In the genomic region with DNA sequence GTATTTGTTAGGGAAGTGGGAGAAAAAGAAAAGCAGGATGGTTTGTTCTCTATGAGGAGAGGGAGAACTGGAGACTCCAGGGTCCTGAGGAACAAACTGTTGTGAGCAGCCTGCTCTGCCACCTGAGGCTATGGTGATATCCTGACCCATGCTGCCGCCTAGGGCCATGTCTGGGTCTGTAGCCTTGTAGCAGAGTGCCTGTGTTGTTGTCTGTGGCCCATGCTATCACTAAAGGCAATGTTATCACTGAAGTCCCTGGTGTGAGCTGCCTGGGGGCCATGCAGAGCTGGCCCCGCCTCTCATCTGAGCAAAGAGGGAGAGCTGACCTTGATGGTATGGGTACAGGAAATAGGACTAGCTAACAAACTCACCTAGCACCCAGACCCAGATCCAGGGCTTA, we compare ENCODE assay signal across 17 mouse cellular contexts.
"Had no signal": no experiment of that assay in that cellular context is flagged by ENCODE, and none has a peak within 500 bp of the region (broad histone marks: within the 10 kb centered on the region; RNA-seq: fewer than 3 reads in every experiment).

No protein-coding gene starts in this region.

- H3K4me3 ChIP-seq: limb, embryonic 15.5 days; midbrain, embryonic 12.5 days; neural tube, embryonic 13.5 days had no signal

- H3K27ac ChIP-seq: kidney, postnatal 0 days; limb, embryonic 15.5 days; midbrain, embryonic 12.5 days; neural tube, embryonic 13.5 days had no signal

- H3K27me3 ChIP-seq: limb, embryonic 15.5 days; midbrain, embryonic 12.5 days; neural tube, embryonic 13.5 days had no signal

- H3K9ac ChIP-seq: limb, embryonic 15.5 days; midbrain, embryonic 12.5 days; neural tube, embryonic 13.5 days had no signal

- H3K36me3 ChIP-seq: limb, embryonic 15.5 days; midbrain, embryonic 12.5 days; neural tube, embryonic 13.5 days had no signal

- DNase-seq: kidney, adult 9 months; kidney, postnatal 36 days; layer of hippocampus, adult 9-11 months; layer of hippocampus, postnatal 36 days; lung, adult 2 months; lung, postnatal 36 days; right cerebral cortex, adult 18-20 months; right cerebral cortex, postnatal 25 days; thymus, adult 18-20 months; thymus, postnatal 25 days had no signal

- H3K4me1 ChIP-seq: limb, embryonic 15.5 days; midbrain, embryonic 12.5 days; neural tube, embryonic 13.5 days had no signal

- H3K9me3 ChIP-seq: limb, embryonic 15.5 days; midbrain, embryonic 12.5 days; neural tube, embryonic 13.5 days had no signal

- H3K4me2 ChIP-seq: limb, embryonic 15.5 days; midbrain, embryonic 12.5 days; neural tube, embryonic 13.5 days had no signal

- ATAC-seq: intestine, embryonic 16.5 days; lung, postnatal 0 days; midbrain, embryonic 16.5 days had no signal
